Mouse (Mus musculus): ENCODE results near the gene Dusp18.

DNA sequence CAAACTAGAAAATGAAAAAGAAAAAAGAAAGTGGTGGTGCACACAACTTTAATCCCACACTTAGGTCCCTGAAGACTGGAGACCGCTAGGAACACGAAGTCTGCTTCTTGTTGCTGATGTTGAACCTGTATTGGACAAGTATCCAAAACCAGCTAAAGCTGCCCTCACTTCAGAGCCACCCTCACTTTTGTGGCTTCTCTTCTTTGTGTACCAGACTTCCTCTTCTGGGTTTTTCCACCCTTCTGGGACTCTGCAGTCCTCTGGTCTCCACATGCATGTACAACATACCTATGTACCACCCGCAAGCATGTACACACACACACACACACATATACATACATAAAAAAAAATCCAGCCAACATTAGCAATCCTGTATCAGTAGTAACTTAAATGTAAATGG, 11.3 kb upstream of the Dusp18 start:
- TF ChIP-seq EP300 (IDR thresholded peaks at IDR 0.05; ENCODE audit: low read depth) (no peak), CTCF (IDR thresholded peaks at IDR 0.05; ENCODE audit: low read depth) (no peak)
